Mouse (Mus musculus) hindbrain, embryonic 16.5 days (tissue): ENCODE data around the gene Ppm1h. TPM values are rescaled to one million over a fixed set of nuclear protein-coding genes. Genes with fewer than 3 reads are reported as not detected.

Source experiments
- ATAC-seq: fragments of 200-750 bp; cut with Nextera tagmentation; 2 replicates; pipeline ENCODE4 v1.8.0; 2017; ENCODE audit warnings: moderate TSS enrichment, moderate library complexity
- H3K27ac ChIP-seq: fragments of 300-500 bp; sonication (generic); 2 replicates; pipeline ENCODE4 v1.5.1; 2014; ENCODE audit warnings: low read depth, mild to moderate bottlenecking, control low read depth, low read length, moderate library complexity
- H3K27me3 ChIP-seq: fragments of 300-500 bp; sonication (generic); replicated peaks from 2 replicates; pipeline ENCODE4 v1.6.1; 2014; ENCODE audit warnings: low read length; ENCODE audit not compliant: control insufficient read depth, insufficient read depth
- H3K36me3 ChIP-seq: fragments of 300-500 bp; sonication (generic); 2 replicates; pipeline ENCODE4 v1.6.1; 2014; ENCODE audit warnings: mild to moderate bottlenecking, low read length, moderate library complexity, mixed read lengths; ENCODE audit not compliant: control insufficient read depth, insufficient read depth
- H3K4me1 ChIP-seq: fragments of 300-500 bp; sonication (generic); 2 replicates; pipeline ENCODE4 v1.6.1; 2014; ENCODE audit warnings: low read depth, low read length; ENCODE audit not compliant: control insufficient read depth, insufficient read depth
- H3K4me2 ChIP-seq: fragments of 300-500 bp; sonication (generic); 2 replicates; pipeline ENCODE4 v1.6.1; 2014; ENCODE audit warnings: mild to moderate bottlenecking, low read length, control low read depth, moderate library complexity
- H3K4me3 ChIP-seq: fragments of 300-500 bp; sonication (generic); 2 replicates; pipeline ENCODE4 v1.5.1; 2014; ENCODE audit warnings: mild to moderate bottlenecking, low read length, control low read depth, moderate library complexity
- H3K9ac ChIP-seq: fragments of 300-500 bp; sonication (generic); 2 replicates; pipeline ENCODE4 v1.6.1; 2014; ENCODE audit warnings: low read depth, mild to moderate bottlenecking, control low read depth, low read length, moderate library complexity
- H3K9me3 ChIP-seq: fragments of 300-500 bp; sonication (generic); 2 replicates; pipeline ENCODE4 v1.6.1; 2014; ENCODE audit warnings: mild to moderate bottlenecking, low read length, moderate library complexity; ENCODE audit not compliant: control insufficient read depth
- WGBS: fragments of 180-500 bp; shearing (Covaris S2); extraction: QIAGEN DNeasy Blood & Tissue Kit; methylation state at CpG from one replicate; pipeline ENCODE4 v1.1.7; 2014; 5-methylcytosine and 5-hydroxymethylcytosine counted together
- polyA plus RNA-seq: library from polyadenylated mRNA; unstranded; fragments of >200 nt; fragmentation: Nextera tagmentation; extraction: Ambion mirVana; gene quantifications from 2 replicates; pipeline ENCODE4 v1.2.1, GENCODE M21; 2015

The Ppm1h gene
- polyA plus RNA-seq, 1 experiment from 2014 or later = 33.5 TPM

- no peak for ATAC-seq
- 61% methylated on average over 8 of the region's 8 CpGs for WGBS
- H3K9me3 ChIP-seq = no peaks in the 10 kb centered on the region
These were observed 87.4 kb downstream of the Ppm1h start for GRCm38 (mm10) chr10:122765992-122766391.

GRCm38 (mm10) chr10:122768204-122768892, 89.8 kb downstream of the Ppm1h start:
- H3K4me1 ChIP-seq = peaks cover 8% of the 10 kb centered on the region
- 75% methylated on average over 13 of the region's 13 CpGs for WGBS
- H3K9me3 ChIP-seq = no peaks in the 10 kb centered on the region
- H3K4me3 ChIP-seq = no peak overlapping the region
- no peak overlapping the region for H3K4me2 ChIP-seq
- H3K27me3 ChIP-seq = no peaks in the 10 kb centered on the region
- H3K9ac ChIP-seq = no peak overlapping the region
- no peaks in the 10 kb centered on the region for H3K36me3 ChIP-seq
- no peak overlapping the region for H3K27ac ChIP-seq
- no peak for ATAC-seq

More at GRCm38 (mm10) chr10:122765992-122766391, 87.4 kb downstream of the Ppm1h start:
- Histone ChIP-seq H3K27ac (no peak overlapping the region), H3K4me3 (no peak overlapping the region), H3K36me3 (no peaks in the 10 kb centered on the region), H3K4me2 (no peak overlapping the region), H3K27me3 (no peaks in the 10 kb centered on the region), H3K9ac (no peak overlapping the region), H3K4me1 (peaks cover 8% of the 10 kb centered on the region)

GRCm38 (mm10) chr10:122768893-122769341, 90.4 kb downstream of the Ppm1h start:
- ATAC-seq = no peak
- Histone ChIP-seq H3K4me2 (no peak overlapping the region), H3K4me3 (no peak overlapping the region), H3K9ac (no peak overlapping the region), H3K9me3 (no peaks in the 10 kb centered on the region), H3K27me3 (no peaks in the 10 kb centered on the region), H3K36me3 (no peaks in the 10 kb centered on the region), H3K4me1 (peaks cover 8% of the 10 kb centered on the region), H3K27ac (no peak overlapping the region)
- WGBS = 72% methylated on average over 6 of the region's 6 CpGs

- Histone ChIP-seq H3K27me3 (no peaks in the 10 kb centered on the region), H3K4me1 (peaks cover 8% of the 10 kb centered on the region), H3K4me2 (no peak overlapping the region), H3K4me3 (no peak overlapping the region), H3K9me3 (no peaks in the 10 kb centered on the region), H3K36me3 (no peaks in the 10 kb centered on the region), H3K27ac (no peak overlapping the region; the same call in 1 of the 2 replicates), H3K9ac (no peak overlapping the region)
- ATAC-seq = peak; percentile 67; the same call in 1 of the 2 replicates
- 62% methylated on average over 7 of the region's 7 CpGs for WGBS
These were observed 91.8 kb downstream of the Ppm1h start for GRCm38 (mm10) chr10:122770337-122770736.

GRCm38 (mm10) chr10:122770987-122771386, 92.4 kb downstream of the Ppm1h start:
- Histone ChIP-seq H3K4me3 (no peak overlapping the region), H3K27ac (no peak overlapping the region; the same call in none of the 2 replicates), H3K4me2 (no peak overlapping the region), H3K4me1 (peaks cover 8% of the 10 kb centered on the region), H3K27me3 (no peaks in the 10 kb centered on the region), H3K9me3 (no peaks in the 10 kb centered on the region), H3K36me3 (no peaks in the 10 kb centered on the region), H3K9ac (no peak overlapping the region)
- ATAC-seq = no peak
- WGBS = 68% methylated on average over 5 of the region's 5 CpGs

GRCm38 (mm10) chr10:122774169-122774568, 95.6 kb downstream of the Ppm1h start:
- H3K4me3 ChIP-seq = no peak overlapping the region
- H3K27me3 ChIP-seq = no peaks in the 10 kb centered on the region
- H3K9ac ChIP-seq = no peak overlapping the region
- 74% methylated on average over 7 of the region's 7 CpGs for WGBS
- no peak for ATAC-seq
- H3K4me2 ChIP-seq = no peak overlapping the region
- H3K27ac ChIP-seq = no peak overlapping the region
- no peaks in the 10 kb centered on the region for H3K9me3 ChIP-seq
- H3K4me1 ChIP-seq = peaks cover 5% of the 10 kb centered on the region
- H3K36me3 ChIP-seq = no peaks in the 10 kb centered on the region

GRCm38 (mm10) chr10:122777436-122777835, 98.9 kb downstream of the Ppm1h start:
- 79% methylated on average over 3 of the region's 3 CpGs for WGBS
- Histone ChIP-seq H3K27ac (no peak overlapping the region), H3K4me1 (no peaks in the 10 kb centered on the region)

GRCm38 (mm10) chr10:122777939-122778655, 99.5 kb downstream of the Ppm1h start:
- WGBS = 91% methylated on average over 3 of the region's 3 CpGs
- no peak overlapping the region for H3K27ac ChIP-seq
- no peaks in the 10 kb centered on the region for H3K9me3 ChIP-seq
- H3K4me1 ChIP-seq = no peaks in the 10 kb centered on the region
- no peak overlapping the region for H3K4me2 ChIP-seq
- no peaks in the 10 kb centered on the region for H3K36me3 ChIP-seq
- no peak overlapping the region for H3K4me3 ChIP-seq
- no peak for ATAC-seq
- no peak overlapping the region for H3K9ac ChIP-seq
- no peaks in the 10 kb centered on the region for H3K27me3 ChIP-seq

More at GRCm38 (mm10) chr10:122777436-122777835, 98.9 kb downstream of the Ppm1h start:
- H3K4me2 ChIP-seq = no peak overlapping the region
- no peaks in the 10 kb centered on the region for H3K27me3 ChIP-seq
- no peaks in the 10 kb centered on the region for H3K9me3 ChIP-seq
- H3K4me3 ChIP-seq = no peak overlapping the region
- no peaks in the 10 kb centered on the region for H3K36me3 ChIP-seq
- no peak for ATAC-seq
- no peak overlapping the region for H3K9ac ChIP-seq

GRCm38 (mm10) chr10:122779351-122779750, 100.8 kb downstream of the Ppm1h start:
- no peak for ATAC-seq
- H3K36me3 ChIP-seq = no peaks in the 10 kb centered on the region
- 8% methylated on average over 12 of the region's 12 CpGs for WGBS
- H3K27me3 ChIP-seq = no peaks in the 10 kb centered on the region
- H3K4me2 ChIP-seq = no peak overlapping the region
- H3K4me3 ChIP-seq = no peak overlapping the region
- no peak overlapping the region; the same call in 1 of the 2 replicates for H3K9ac ChIP-seq
- no peak overlapping the region for H3K27ac ChIP-seq
- H3K9me3 ChIP-seq = no peaks in the 10 kb centered on the region
- H3K4me1 ChIP-seq = no peaks in the 10 kb centered on the region
